Mouse (Mus musculus): ENCODE measurements at regions not wholly inside any gene's neighbourhood (a gene's known extent, or its start where the extent isn't known, plus 50 kb on each side); places are given as distances from the start of the nearest gene placed in this dataset.
A peak's percentile ranks its signal among the peaks of the same experiment; 100 is the strongest.

DNA sequence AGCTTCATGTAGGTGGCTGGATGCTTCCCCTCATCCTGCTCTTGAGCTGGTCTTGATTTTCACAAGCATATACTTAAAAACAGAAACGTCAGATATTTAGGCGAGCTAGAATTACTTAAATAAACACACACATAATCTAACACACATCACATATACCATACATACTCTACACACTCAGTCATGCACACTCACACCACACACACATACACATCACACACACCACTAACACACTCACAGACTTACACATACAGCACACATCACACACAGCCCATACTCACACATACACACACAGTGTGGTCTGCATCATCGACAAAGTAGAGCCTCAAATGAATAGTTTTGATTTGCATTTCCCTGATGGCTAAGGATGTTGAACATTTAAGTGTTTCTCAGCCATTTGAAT is 116.9 kb downstream of the Spry2 start:
- DNase-seq = no peak

DNA sequence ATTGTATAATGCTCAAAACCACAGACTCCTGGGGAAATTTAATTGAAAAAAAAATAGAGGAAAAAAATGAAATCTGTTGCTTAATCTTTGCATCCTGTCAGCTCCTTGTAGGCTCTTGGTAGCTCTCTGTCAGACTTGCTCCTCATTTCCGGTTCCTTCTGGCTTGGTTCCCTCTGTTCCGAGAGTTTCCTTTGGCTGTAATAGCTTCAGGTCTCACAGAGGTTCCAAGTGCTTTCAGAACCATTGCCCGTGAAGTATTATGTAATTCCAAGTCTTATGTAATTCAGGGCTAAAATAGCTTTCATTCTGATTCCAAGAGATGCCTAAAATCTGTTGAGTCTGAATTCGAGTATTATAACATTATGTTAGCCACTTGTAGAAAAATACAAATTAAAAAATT is 117.3 kb downstream of the Spry2 start:
- DNase-seq = peak; percentile 71

DNA sequence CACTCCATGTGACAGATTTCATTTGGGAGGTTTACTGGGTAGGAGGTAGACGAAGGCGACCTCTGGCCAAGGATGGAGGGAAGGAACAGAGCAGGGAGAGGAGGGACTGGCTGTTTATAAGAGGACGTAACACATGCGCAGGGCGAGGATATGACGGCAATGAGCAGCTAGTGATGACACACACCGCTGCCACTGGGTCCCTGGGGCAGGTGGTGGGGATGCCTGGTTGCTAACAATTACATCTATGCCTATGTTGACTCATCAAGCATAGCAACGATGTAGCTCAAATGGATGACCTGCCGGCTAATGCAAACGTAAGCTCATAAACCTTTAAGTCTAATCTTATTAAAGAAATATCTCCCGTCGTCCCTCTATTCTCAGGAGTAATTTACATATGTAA is 122.9 kb downstream of the Spry2 start:
- no peak for DNase-seq

DNA sequence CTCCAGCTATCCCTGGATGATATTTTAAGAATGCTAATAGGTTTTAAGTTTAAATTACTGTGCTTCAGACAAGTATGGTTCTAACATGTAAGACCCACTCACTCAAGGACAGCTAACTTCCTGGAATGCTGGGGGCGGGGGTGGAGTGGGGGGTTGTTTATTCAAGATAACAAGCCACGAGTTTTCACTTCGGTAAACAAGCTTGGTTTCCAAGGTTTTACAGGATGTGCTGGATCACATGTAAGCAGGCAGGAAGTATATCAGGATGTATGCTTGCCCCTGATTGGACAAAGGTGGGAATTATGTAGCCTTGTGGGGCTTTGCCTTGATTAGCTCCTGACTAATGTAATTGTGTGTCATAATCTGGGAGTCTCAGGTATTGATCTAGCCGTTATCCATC is 129.5 kb downstream of the Spry2 start:
- DNase-seq = no peak

DNA sequence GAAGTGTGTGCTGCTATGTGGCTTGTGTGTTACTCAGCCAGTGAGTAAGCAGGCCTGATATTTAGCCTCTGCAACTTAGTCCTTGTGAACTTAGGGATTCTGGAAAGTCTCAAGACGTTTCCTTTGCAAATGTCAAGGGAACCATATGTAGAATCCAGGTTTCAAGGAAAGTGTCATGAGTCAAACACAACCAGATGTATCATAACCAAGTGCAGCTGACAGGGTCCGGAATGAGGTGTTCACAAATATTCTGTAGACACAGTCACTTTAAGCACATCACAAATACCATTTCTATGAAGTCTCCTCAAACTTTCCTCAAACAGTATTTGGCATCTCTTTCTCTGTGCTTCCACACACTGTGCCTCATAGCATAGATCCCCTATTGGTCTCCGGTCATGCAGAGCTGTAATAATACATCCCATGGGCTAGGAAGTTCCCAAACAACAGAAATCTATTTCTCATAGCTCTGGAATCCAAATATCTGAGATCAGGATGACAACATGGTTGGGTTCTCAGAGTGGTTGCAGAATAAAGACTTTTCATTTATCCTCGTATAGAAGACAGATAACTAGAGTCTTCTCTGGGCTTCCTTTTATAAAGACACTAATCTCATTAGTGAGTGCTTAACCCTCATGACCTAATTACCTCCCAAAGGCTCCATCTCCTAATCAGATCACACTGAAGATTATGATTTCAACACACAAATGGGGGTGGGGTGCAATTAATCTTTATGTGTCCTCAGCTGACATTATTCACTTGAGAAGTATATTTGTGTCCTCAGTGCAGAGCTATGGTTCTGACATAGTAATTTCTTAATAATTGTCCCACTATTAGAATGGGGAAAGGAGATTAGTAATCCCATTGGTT is 143.9 kb downstream of the Spry2 start:
- no peak for DNase-seq

DNA sequence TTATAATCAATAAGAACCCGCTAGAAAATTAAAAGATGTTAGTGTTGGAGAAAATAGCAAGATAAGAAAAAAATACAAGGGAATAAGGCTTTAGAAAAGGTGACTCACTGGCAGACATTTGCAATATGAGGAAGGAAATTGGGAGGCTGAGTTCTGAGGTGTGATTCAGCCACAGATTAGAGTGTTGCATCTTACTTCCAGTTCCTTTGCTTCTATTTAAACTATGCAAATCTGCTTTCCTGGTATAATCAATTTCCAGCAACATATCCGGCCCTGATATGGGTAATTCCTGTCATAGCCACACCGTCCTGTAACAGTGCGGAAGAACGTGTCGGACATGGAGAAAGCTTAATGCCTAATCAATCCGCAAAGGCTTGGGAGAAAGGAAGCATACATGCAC is 144.9 kb downstream of the Spry2 start:
- DNase-seq = no peak

DNA sequence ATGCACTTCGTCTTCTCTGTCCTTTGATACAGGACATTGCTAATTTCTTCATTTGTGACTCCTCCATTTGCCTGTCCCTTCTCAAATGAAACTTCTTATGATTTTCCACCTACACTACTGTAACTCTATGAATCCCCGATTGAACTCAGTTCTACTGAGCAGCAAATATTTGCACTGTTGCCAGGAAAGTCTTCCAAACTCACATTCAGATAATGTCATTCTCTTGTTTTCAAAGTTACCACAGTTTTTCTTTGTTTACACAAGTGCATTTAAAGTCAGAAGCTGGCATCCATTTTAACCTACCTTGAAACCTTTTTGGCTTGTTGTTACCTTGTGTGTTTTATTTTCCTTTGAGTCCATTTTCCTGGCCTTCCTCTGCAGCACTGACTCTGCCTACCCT is 152.0 kb downstream of the Spry2 start:
- no peak for DNase-seq

DNA sequence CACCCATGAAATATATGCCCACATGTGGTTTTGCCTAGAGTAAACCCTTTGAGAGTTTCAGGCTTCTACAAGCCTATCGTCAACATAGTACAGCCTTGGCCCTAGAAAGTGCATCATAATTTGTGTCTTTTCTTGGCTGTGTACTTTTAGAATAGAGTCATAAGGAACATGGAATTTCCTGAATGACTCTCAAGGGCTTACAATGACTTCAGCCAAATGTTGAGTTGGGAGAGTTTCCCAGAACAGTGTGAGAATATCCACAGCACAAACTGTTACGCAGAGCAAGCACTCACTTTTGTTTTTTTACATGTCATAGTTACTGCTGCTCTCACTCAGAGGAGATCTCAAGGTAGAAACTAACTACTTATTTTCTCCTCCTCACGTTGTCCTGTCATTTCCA is 152.5 kb downstream of the Spry2 start:
- peak; percentile 57 for DNase-seq

DNA sequence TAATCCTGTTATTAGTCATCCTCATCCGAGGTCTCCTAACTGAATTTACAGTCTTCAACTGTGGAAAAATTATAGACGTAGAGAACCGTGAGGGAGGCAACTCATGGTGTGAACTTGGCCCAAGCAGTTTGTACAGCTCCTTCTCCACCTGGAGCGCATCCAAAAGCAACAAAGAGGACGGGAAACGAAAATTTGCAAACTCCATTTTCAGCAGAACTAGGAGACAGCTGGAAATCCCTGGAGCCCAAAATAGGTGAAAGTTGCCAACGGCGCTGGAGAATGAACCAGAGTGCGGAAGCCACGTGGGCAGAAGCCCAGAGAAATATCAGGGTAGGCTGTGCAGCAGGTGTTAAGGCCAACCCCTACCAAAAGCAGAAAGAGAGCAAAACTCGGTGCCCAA is 155.7 kb downstream of the Spry2 start:
- peak; percentile 74 for DNase-seq

DNA sequence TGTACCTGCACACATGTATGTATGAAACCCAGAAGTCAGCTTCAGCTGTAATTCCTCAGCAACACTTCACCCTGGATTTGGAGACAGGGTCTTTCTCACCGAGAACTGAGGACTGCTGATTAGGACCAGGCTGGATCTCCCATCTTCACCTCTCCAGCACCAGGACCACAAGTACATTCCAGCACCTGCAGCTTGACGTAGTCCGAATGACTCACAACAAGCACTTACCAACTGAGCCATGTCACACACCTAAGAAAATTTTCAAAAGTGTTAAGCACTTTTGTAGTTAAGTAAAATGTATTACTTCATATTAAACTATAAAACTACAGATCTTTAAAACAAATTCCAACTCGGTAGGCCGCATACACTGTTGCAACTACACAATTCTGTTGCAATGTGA is 158.1 kb downstream of the Spry2 start:
- DNase-seq = no peak

DNA sequence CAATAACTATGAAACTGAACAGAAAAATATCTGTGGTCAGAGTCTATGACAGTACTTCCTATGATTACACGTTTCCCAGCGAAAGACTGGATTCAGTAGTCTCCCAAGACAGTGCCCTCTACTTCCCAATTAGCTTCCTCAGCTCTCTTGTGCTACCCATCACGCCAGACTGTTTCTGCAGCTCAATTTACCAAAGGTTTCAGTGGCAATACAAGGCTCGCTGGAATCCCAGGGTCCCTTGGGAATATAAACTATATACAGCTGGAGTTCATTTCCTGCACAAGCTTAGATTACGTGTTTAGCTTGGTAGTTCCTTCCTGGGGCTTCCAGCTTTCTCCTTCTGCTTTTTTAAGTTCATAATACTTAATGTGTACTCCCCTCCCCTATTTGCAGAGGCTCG is 160.3 kb downstream of the Spry2 start:
- no peak for DNase-seq

DNA sequence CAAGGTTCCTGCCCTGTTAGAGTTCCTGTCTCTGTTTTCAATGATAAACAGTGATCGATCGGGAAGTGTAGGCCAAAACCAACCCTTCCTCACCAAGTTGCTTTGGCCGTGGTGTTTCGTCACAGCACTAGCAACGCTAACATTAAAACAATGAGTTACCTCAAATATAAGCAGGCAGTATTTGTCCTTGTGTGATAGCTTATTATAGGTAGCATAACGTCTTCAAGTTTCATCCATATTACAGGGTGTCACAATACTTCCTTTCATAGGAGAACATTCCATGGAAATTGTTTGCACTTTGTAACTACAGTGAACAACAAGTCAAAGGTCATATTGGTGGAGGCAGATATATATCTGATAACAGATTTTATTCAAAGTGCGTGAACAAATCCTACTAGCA is 162.3 kb downstream of the Spry2 start:
- DNase-seq = no peak

DNA sequence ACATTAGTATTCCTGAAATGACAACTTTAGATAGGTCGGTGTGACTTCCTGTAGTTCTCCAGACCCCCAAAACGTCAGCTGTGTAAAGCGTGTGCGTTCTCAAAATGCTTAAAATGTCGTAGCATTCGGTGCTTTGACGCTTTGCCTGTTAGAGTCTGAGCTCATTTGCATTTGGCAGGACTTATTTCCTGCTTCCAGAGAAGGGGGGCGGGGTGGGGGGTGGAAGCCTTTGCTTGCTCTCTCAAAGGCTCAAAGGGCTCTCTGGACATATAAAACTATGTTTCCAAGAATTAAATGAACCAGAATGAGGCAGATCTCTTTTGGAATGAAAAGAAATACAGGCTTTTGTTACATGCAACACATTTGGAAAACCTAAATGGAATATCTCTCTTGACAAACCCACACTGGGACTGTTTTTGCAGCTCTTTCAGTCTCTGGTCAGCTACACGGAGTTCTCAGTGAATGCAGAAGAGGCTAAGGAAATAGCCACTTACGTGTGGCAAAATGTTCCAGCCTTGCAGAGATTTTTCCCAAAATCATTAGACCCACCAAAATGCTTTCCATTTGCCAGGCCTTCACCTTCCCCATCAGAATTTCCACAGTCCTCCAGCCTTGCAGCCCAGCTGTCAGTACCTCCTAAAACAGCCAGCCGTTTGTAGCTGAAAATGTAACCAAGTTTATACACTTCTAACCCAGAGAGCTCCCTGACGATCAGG is 163.4 kb downstream of the Spry2 start:
- peak; percentile 47 for DNase-seq

DNA sequence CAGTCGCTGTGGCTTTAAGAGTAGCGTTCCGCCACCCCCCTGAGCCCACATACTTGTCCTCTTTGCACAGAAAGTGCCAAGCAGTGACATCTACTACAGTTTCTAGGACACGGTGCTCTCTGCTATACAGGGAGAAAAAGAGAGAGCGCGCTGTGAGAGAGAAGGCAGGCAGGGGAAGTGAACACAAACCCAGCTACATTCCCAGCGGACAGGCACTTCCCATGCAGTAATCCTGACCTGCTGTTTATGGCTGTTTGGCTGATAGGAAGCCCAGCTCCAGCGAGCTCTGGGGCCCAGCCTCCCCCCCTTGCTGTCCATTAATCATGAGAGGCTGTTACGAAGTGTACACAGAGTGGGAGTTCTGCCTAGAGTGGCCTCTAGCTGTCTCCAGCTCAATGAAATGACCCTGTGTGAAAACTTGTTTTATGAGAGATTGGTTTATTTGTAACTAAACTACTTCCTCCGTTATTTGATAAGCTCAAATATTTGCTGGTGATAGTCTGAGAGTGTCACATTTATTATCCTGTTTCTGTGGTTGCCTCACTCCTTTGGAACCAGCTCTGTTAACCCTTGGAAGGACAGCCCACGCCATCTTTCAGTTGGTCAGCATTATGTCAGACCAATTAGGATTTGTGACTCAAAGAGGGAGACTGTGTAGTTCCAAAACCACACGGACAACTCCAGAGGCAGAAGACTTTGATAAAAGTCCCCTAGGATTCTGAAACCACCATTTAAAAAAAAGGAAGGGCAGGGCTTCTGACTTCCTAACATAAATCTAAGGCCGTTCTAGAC is 164.2 kb downstream of the Spry2 start:
- DNase-seq = peak; percentile 86

DNA sequence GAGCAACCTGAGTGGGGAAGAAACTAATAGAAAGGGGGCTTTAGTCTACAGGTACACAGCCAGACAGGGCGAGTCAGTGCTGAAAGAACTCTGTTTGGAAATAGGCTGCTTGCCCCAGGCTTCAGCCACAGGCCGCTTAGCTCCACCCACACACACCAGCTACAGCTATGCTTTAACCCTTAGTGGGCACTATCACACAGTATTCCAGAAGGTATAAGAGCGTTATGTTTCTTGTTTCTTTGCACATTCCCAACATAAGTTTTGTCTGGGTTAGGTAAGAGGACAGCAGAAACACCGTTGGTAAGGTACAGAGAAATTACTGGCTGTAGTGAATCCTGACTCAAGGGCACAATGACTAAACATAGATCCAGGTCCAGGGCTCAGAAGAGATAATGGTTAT is 165.8 kb downstream of the Spry2 start:
- DNase-seq = peak; percentile 23

DNA sequence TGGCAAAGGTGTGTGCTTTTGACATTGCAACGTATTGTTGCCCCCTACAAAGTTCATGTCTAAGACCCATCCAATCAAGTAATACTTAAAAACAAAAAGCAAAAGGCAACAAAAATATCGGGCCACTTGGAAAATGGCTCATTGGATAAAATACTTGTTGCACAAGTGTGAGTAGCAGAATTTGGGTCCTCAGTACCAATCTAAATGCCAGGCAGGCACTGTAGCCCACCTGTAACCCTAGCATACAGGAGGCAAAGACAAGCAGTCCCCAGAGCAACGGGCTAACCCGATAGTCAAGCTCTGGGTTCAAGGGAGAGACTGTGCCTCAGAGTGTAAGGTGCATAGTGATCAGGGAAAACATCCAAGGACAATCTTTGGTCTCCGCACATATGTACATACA is 167.8 kb downstream of the Spry2 start:
- DNase-seq = no peak

DNA sequence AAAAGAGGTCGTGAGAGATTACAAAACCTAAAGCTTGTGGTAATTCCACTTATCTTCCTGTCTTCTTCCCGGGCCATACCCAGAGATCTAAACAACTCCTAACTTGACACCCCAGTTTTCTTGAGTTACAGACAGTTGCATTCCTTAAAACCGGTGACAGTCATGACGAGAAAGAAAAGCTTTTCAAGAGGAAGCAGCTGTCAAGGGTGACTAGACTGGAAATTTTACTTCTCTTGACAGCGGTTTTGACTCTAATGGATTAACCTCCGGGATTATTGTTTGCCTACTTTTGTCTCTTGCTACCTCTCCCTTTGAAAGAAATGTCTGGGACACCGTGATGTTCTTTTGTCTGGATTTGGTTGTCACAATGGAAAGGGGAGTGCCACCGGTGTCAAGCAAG is 170.9 kb downstream of the Spry2 start:
- no peak for DNase-seq

DNA sequence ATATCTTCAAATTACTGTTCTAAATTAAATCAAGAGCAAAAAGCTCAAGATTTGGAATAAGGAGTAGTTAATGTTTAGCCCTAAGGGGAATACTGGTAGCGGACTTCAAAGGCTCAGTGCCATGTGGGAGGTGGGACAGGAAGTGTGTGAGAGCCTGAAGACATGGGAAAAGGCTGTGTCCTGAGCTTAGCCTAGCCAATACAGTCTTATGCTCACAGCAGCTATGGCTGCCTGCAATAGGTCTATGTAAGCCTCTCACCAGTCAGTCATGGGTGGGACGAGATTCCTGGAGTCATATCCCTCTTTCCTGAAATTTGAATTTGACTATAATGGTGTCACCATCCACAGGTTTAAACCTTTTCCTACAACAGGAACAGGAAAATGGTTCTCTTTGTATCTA is 173.7 kb downstream of the Spry2 start:
- DNase-seq = no peak

DNA sequence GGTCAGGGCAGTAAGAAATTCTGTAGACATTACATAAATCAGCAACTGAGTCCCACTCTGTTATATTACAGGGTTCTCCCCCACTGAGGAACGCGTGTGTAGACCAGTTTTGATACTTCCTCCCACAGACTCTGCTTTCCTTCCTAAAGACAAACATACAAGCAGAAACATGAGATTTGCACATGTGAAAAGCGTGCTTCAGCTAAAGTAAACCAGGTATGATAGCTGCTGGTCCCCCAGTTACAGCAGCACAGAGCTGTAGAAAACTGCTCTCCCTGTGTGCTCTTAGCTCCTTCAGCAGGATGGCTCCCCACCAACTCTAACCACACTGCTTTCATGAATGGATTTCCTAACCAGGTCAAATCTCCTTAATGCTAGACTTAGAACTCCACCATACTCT is 175.0 kb downstream of the Spry2 start:
- DNase-seq = no peak

DNA sequence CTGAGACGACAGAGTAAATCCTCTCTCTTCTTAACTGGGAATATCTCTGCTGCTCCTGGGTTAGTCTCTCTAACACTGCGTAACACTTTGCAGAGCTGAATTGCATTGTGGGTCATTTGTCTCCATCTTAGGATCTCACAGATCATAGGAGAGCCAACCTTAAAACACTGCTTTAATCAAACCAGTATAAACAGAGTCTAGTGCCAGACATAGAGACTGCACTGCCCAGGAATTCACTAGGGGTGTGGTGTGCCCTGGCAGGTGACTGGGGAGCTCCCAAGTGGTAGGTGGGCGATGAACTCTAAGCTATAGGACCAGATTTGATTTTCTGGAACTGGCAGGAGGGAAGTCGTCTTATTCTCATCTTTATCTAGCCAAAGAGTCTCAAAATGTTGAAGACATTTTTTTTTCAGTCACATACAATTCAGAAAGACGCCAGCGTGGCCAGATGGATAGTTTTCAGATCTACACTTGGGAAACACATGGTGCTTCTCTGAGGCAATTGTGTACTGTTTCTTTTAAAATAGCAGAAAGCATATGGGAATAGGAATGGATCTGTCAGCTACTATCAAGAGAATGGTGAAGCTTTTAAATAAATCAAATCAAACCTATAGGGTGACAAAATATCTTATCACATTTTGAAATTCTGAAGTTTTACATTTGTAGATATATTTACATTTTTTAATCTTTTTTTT is 175.7 kb downstream of the Spry2 start:
- no peak for DNase-seq

DNA sequence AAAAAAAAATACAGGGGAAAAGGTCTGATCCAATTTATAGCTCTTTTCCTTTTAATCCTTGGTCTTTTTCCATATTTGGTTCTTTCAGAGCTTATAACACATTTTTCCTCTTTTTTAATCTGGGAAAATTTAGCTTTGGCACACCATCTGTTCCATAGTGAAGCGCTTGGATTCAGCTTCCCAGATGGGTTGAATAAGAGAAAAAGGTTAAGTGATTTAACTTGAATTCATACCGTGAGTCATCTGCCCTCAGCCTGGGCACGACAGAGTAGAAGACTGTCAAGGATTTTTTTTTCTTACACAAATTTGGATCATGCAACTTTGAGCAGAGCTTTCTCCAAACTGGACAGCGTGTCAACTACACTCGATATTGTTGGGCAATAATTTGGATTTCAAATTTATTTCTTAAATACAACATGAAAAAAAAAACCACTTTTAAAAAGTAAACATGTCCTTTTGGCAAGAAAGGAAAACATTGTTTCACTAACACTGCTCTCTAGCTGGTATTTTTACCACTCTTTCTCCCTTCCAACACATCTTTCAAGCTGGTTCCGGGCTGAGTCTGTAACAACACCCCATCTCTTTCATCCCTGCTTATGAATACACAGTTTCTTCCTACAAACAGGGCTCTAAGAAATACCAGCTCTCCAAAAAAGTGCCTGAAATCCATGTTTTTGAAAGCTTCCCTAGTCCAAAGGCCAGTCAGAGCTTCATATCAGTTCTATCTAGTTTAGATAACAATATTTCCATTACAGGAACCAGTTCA is 177.8 kb downstream of the Spry2 start:
- peak; percentile 6 for DNase-seq

DNA sequence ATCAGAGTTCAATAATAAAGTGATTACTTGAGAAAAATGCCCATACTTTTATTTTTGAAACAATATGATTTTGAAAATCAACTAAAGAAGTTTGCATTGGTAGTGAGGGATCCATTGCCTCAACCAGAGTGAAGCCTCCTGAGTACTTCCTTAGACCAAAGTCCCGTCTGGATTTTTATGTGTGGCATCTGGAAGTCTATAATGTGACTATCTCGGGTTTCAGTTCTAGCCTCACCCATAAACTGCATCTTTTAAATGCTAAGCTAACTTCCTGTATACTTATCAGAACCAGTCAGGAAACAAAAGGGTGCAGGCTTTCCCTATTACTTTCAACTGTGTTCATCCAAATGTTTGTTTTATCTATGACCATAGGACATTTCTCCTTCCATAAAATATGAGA is 178.8 kb downstream of the Spry2 start:
- no peak for DNase-seq
